Mouse (Mus musculus) myocyte (in vitro differentiated cells): ENCODE measurements around the gene Atp1b1.

Experiments
- CEBPB ChIP-seq: IDR thresholded peaks from 2 replicates; pipeline ENCODE4 v1.6.1; 2011; ENCODE audit warnings: mild to moderate bottlenecking, moderate library complexity; ENCODE audit not compliant: poor library complexity, insufficient read depth, severe bottlenecking
- MAX ChIP-seq: IDR thresholded peaks from one replicate; pipeline ENCODE4 v1.6.1; 2011; ENCODE audit warnings: low read depth, mild to moderate bottlenecking, control low read depth
- MYOD1 ChIP-seq, 3 experiments: IDR thresholded peaks; one replicate each; pipeline ENCODE4 v1.6.1; 2011; ENCODE audit warnings: control low read depth in 2 of 3, low read depth in 2 of 3, mild to moderate bottlenecking in 2 of 3, moderate library complexity in 1 of 3; ENCODE audit not compliant: insufficient read length in 2 of 3, control insufficient read depth in 1 of 3
- POLR2A ChIP-seq: IDR thresholded peaks from one replicate; pipeline ENCODE4 v1.6.1; 2011; ENCODE audit warnings: low read depth, mild to moderate bottlenecking, control low read depth, moderate library complexity; ENCODE audit not compliant: insufficient read length
- REST ChIP-seq: IDR thresholded peaks from one replicate; pipeline ENCODE4 v1.6.1; 2011; ENCODE audit warnings: mild to moderate bottlenecking, control low read depth, moderate library complexity; ENCODE audit not compliant: insufficient read depth, insufficient read length
- SRF ChIP-seq: IDR thresholded peaks from one replicate; pipeline ENCODE4 v1.6.1; 2011; ENCODE audit warnings: low read depth; ENCODE audit not compliant: control insufficient read depth, insufficient read length
- TCF12 ChIP-seq: IDR thresholded peaks from one replicate; pipeline ENCODE4 v1.6.1; 2011; ENCODE audit warnings: mild to moderate bottlenecking, control low read depth; ENCODE audit not compliant: poor library complexity, insufficient read depth, severe bottlenecking
- USF1 ChIP-seq: IDR thresholded peaks from one replicate; pipeline ENCODE4 v1.6.1; 2011; ENCODE audit warnings: low read depth, mild to moderate bottlenecking, control low read depth, moderate library complexity

- no peak for TF ChIP-seq TCF12
- no peak for TF ChIP-seq POLR2A
- TF ChIP-seq MYOD1 (IDR thresholded peaks at IDR 0.05; ENCODE audit: control insufficient read depth in 1 of 3, insufficient read length in 2 of 3, low read depth in 2 of 3), result peak in 1 of 3 experiments; percentile 39
- TF ChIP-seq USF1, result no peak
- TF ChIP-seq REST, result no peak
- no peak for TF ChIP-seq SRF
- TF ChIP-seq MAX, result no peak
- no peak for TF ChIP-seq CEBPB
Measured at GRCm38 (mm10) chr1:164458621-164459051, 481 bp upstream of the Atp1b1 start.
